Mouse (Mus musculus): ENCODE data around the gene Fem1a. TPM values are rescaled to one million over a fixed set of nuclear protein-coding genes. Genes with fewer than 3 reads are reported as not detected.

Gene Fem1a
- 16.8 TPM for polyA plus RNA-seq (2017; shearing (Covaris generic))

DNA sequence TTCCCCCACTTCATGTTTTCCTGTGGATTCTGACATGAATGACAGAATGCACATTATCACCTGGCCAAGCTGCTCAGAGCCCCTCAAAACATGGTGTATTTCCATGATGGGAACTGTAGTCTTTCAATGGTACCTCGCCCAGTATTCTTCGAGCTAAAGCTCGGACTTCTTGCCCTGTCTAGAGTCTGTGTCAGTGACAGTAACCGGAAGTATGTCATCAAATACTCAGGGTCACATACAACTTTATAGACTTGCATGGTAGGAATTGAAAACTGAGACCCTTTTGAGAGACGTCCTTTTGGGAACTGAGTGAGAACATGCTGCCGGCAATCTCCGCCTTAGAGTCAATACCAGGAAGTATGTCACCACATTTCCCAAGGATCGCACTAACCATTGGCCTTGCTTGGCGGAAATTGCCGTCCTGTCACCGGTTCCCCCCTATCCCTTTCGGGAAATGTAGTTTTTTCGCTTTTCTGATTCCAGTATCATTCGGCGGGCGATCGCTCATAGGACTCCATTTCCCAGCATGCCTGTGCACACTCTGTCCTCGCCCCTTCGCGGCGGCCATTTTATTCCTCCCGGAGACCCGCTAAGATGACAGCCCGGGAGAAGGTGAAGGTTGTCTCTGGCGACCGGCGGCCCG is at the start of gene Fem1a:
Gene Fem1a, plus strand, starts transcription at position 572 of the 643 bp plus-strand sequence.

DNA sequence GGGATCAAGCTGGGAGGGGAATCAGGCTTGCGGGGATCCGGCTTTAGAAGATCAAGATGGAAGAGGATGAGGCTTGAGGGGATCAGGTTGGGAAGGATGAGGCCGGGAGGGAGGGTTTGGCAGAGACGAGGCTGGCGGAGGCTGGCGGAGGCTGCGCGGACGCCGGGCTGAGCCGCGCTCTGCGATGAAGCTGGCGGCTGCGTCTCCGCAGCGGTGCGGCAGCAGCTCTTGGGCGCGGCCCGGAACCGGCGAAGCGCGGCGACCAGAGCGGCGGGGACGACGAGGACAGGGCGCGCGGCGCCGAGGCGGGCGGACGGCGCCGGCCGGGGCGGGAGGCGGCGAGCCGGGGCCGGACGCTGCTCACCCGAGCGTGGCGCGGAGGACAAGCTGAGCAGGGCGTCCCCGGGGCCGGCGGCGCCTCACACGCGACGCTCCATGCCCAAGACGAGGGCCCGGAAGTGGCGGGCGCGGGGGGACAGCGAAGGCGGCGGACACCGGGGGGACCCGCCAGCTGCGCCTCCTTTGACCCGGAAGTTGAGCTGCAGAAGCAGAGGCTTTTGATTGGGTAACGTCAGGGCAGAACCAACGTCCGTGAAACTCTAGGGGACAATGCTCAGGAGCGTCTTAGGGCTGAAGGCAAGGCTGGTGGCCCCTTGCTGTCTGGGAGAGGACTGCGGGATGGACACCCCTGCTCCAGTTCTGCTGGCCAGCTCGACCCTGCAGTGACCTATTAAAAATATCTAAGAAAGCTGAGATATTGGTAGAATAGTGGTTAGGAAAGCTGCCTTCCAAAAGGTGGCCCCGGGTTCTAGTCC is 38.0 kb upstream of the Fem1a start, which contains the start of gene Dpp9:
Gene Dpp9, minus strand, starts transcription at position 529 of the 815 bp plus-strand sequence.

GRCm38 (mm10) chr17:56276643-56277566 is 20.3 kb downstream of the Fem1a start, which contains the start of gene Ticam1:
TSS of gene Ticam1 (minus strand) at chr17:56276786.

DNA sequence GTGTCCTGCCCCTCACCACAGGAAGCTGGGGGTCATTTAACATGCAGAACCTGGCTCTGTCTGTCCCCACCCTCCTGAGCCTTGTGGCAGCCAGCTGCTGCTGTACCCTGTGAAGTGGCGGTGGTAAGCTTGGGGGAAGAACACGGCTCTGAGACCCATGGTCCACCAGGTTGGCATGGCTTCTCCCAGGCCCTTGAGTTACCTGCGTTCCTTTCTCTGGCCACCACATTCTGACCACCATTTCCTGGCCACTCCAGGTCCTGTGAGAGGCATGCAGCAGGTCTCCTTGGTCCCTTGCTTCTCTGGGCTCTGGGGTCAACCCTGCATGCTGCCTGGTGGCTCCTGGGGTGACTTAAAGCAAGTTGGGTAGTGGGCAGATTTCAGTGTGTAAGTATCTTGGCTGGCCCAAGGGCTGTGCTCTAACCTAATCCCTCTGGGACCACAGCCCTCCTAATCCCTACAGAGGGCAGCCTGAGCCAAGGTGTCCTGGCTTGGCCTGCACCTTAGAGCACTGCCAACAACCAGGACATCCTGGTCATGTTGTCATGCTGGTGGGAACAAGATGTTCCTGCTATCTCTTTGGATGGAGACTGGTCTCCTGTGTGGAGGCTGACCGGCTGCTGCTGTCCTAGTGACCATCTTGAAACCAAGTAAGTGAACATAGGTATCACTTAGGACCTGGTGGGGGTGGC is 36.1 kb downstream of the Fem1a start, which contains the start of gene Plin3:
Gene Plin3, minus strand, starts transcription at position 343 of the 692 bp plus-strand sequence.

GRCm38 (mm10) chr17:56300186-56300585 is 43.6 kb downstream of the Fem1a start, which contains the start of gene Arrdc5:
TSS of gene Arrdc5 (minus strand) at chr17:56300286.

GRCm38 (mm10) chr17:56303160-56303846 is 46.7 kb downstream of the Fem1a start, which contains the start of gene Uhrf1:
TSS of gene Uhrf1 (plus strand) at chr17:56303321.

Other genes with a start within 250 kb of the Fem1a start
- gene Sh3gl1, start 220.2 kb upstream of the Fem1a start, polyA plus RNA-seq (2017; shearing (Covaris generic)): 192 TPM
- gene Chaf1a, start 216.4 kb upstream of the Fem1a start, polyA plus RNA-seq (2017; shearing (Covaris generic)): 3.3 TPM
- gene Ubxn6, start 181.8 kb upstream of the Fem1a start, polyA plus RNA-seq (2017; shearing (Covaris generic)): 76.2 TPM
- gene Hdgfl2, start 177.2 kb upstream of the Fem1a start, polyA plus RNA-seq (2017; shearing (Covaris generic)): 147 TPM
- not detected for gene Plin4, start 147.0 kb upstream of the Fem1a start, polyA plus RNA-seq (2017; shearing (Covaris generic))
- 0.08 TPM for gene Plin5, start 139.2 kb upstream of the Fem1a start, polyA plus RNA-seq (2017; shearing (Covaris generic))
- gene Lrg1, start 134.8 kb upstream of the Fem1a start, polyA plus RNA-seq (2017; shearing (Covaris generic)): 0.25 TPM
- 0.12 TPM for gene Sema6b, start 116.5 kb upstream of the Fem1a start, polyA plus RNA-seq (2017; shearing (Covaris generic))
- gene Tnfaip8l1, start 94.3 kb upstream of the Fem1a start, polyA plus RNA-seq (2017; shearing (Covaris generic)): 38.0 TPM
- gene Mydgf, start 72.9 kb upstream of the Fem1a start, polyA plus RNA-seq (2017; shearing (Covaris generic)): 54.2 TPM
- gene Dpp9, start 37.9 kb upstream of the Fem1a start, polyA plus RNA-seq (2017; shearing (Covaris generic)): 47.3 TPM
- gene Ticam1, start 20.0 kb downstream of the Fem1a start, polyA plus RNA-seq (2017; shearing (Covaris generic)): 5.5 TPM
- 35.1 TPM for gene Plin3, start 36.1 kb downstream of the Fem1a start, polyA plus RNA-seq (2017; shearing (Covaris generic))
- not detected for gene Arrdc5, start 43.5 kb downstream of the Fem1a start, polyA plus RNA-seq (2017; shearing (Covaris generic))
- gene Uhrf1, start 46.5 kb downstream of the Fem1a start, polyA plus RNA-seq (2017; shearing (Covaris generic)): 12.0 TPM
- gene Kdm4b, start 69.3 kb downstream of the Fem1a start, polyA plus RNA-seq (2017; shearing (Covaris generic)): 57.1 TPM
- gene Ptprs, start 219.7 kb downstream of the Fem1a start, polyA plus RNA-seq (2017; shearing (Covaris generic)): 44.4 TPM

Measured in CD4-positive, CD25-positive, alpha-beta regulatory T cell (primary cell).